Mouse (Mus musculus) hindbrain, embryonic 13.5 days (tissue): ENCODE results near the gene Nacad. TPM values are rescaled to one million over a fixed set of nuclear protein-coding genes. Genes with fewer than 3 reads are reported as not detected.

Source experiments
- ATAC-seq: fragments of 200-750 bp; cut with Nextera tagmentation; 2 replicates; pipeline ENCODE4 v1.8.0; 2017; ENCODE audit warnings: moderate TSS enrichment; ENCODE audit not compliant: low FRiP score
- H3K27ac ChIP-seq: fragments of 300-500 bp; sonication (generic); 2 replicates; pipeline ENCODE4 v1.5.1; 2015; ENCODE audit warnings: inconsistent platforms, mild to moderate bottlenecking, moderate library complexity
- H3K27me3 ChIP-seq: fragments of 300-500 bp; sonication (generic); 2 replicates; pipeline ENCODE4 v1.6.1; 2015; ENCODE audit warnings: mild to moderate bottlenecking, inconsistent platforms
- H3K36me3 ChIP-seq: fragments of 300-500 bp; sonication (generic); 2 replicates; pipeline ENCODE4 v1.6.1; 2015; ENCODE audit warnings: mild to moderate bottlenecking, inconsistent platforms
- H3K4me1 ChIP-seq: fragments of 300-500 bp; sonication (generic); replicated peaks from 2 replicates; pipeline ENCODE4 v1.6.1; 2015; ENCODE audit warnings: inconsistent platforms
- H3K4me2 ChIP-seq: fragments of 300-500 bp; sonication (generic); 2 replicates; pipeline ENCODE4 v1.6.1; 2015; ENCODE audit warnings: inconsistent platforms, mild to moderate bottlenecking, moderate library complexity
- H3K4me3 ChIP-seq: fragments of 300-500 bp; sonication (generic); 2 replicates; pipeline ENCODE4 v1.5.1; 2015; ENCODE audit warnings: mild to moderate bottlenecking, inconsistent platforms
- H3K9ac ChIP-seq: fragments of 300-500 bp; sonication (generic); 2 replicates; pipeline ENCODE4 v1.6.1; 2015; ENCODE audit warnings: mild to moderate bottlenecking, inconsistent platforms
- H3K9me3 ChIP-seq: fragments of 300-500 bp; sonication (generic); 2 replicates; pipeline ENCODE4 v1.6.1; 2016; ENCODE audit warnings: inconsistent platforms
- WGBS: fragments of 180-500 bp; shearing (Covaris S2); methylation state at CpG from one replicate; pipeline ENCODE4 v1.1.7; 2015; 5-methylcytosine and 5-hydroxymethylcytosine counted together
- polyA plus RNA-seq: library from polyadenylated mRNA; unstranded; fragments of >200 nt; fragmentation: Nextera tagmentation; extraction: Ambion mirVana; gene quantifications from 2 replicates; pipeline ENCODE4 v1.2.1, GENCODE M21; 2015

Nacad gene
- polyA plus RNA-seq, 1 experiment from 2014 or later, result 90.0 TPM

DNA sequence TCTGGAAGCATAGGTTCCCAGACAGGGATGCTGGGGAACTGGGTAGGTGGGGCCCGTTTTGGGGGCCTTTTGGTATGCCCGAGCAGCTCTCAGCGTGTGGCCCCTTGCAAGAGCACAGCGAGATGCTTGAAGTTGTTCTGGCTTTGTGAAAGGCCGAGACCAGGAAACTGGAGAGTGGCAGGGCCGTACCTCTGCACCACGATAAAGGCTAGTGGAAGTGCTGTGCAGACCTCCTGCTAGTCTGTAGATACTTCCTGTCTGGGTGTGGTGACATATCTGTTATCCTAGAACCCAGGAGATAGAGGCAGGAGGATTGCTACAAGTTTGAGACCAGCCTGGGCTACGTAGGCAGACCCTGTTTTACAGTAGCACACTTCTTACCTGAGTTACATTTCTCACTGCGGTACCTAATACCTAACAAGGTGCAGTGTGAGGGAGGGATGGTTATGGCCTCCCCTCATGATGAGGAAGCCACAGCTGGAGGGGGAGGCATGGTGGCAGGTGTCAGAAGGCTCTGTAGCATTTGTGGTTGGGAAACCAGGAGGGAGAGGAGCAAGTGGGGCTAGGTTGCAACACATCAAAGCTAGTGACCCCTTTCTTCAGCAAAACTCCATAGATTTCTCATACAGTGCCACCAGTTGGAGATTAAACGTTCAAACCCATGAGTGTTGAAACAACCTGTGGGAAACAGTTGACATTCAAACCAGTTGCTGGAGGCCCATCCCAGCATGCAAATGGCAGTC is 14.7 kb downstream of the Nacad start:
- Histone ChIP-seq H3K9me3 (no peaks in the 10 kb centered on the region), H3K27ac (no peak overlapping the region), H3K36me3 (peaks cover 88% of the 10 kb centered on the region), H3K4me1 (no peaks in the 10 kb centered on the region), H3K4me2 (no peak overlapping the region), H3K27me3 (no peaks in the 10 kb centered on the region), H3K4me3 (no peak overlapping the region), H3K9ac (no peak overlapping the region)
- ATAC-seq, result no peak
- 84% methylated on average over 10 of the region's 10 CpGs for WGBS

DNA sequence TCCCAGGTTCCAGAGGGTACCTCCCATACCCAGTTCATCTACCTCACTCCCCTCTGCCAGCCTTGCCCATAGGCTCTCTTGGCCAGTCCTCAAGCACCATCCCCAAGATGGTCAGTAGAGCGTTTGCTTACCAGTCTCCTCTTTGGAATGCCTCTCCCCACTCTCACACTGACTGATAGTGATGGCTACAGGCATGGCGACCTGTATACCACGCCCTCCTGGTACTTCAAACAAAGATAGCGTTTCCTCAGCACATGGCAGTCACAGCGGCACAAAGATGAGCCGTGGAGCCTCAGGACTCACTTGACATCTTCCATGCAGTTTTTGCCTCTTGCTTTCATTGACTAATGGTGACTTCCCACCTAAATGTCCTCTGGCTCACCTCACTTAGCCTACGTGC is 16.0 kb downstream of the Nacad start:
- peaks cover 88% of the 10 kb centered on the region for H3K36me3 ChIP-seq
- no peaks in the 10 kb centered on the region for H3K27me3 ChIP-seq
- 91% methylated on average over 7 of the region's 7 CpGs for WGBS
- no peaks in the 10 kb centered on the region for H3K9me3 ChIP-seq
- H3K4me3 ChIP-seq, result no peak overlapping the region
- H3K27ac ChIP-seq, result no peak overlapping the region
- no peak overlapping the region for H3K9ac ChIP-seq
- H3K4me2 ChIP-seq, result no peak overlapping the region
- no peak for ATAC-seq
- H3K4me1 ChIP-seq, result no peaks in the 10 kb centered on the region

- Histone ChIP-seq H3K27ac (no peak overlapping the region), H3K27me3 (no peaks in the 10 kb centered on the region), H3K4me1 (no peaks in the 10 kb centered on the region), H3K9ac (no peak overlapping the region), H3K4me3 (no peak overlapping the region), H3K4me2 (no peak overlapping the region), H3K9me3 (no peaks in the 10 kb centered on the region), H3K36me3 (peaks cover 76% of the 10 kb centered on the region)
- no peak for ATAC-seq
- 96% methylated on average over 7 of the region's 7 CpGs for WGBS
Observed at GRCm38 (mm10) chr11:6588295-6588694, 17.6 kb downstream of the Nacad start.

- H3K36me3 ChIP-seq, result peaks cover 69% of the 10 kb centered on the region
- no peak for ATAC-seq
- no peak overlapping the region for H3K9ac ChIP-seq
Observed at GRCm38 (mm10) chr11:6587249-6587940, 18.5 kb downstream of the Nacad start.

GRCm38 (mm10) chr11:6586660-6587059 is 19.2 kb downstream of the Nacad start:
- no peaks in the 10 kb centered on the region for H3K4me1 ChIP-seq
- H3K4me2 ChIP-seq, result no peak overlapping the region
- ATAC-seq, result no peak
- no peaks in the 10 kb centered on the region for H3K9me3 ChIP-seq
- H3K27me3 ChIP-seq, result no peaks in the 10 kb centered on the region
- H3K36me3 ChIP-seq, result peaks cover 62% of the 10 kb centered on the region
- H3K9ac ChIP-seq, result no peak overlapping the region
- no peak overlapping the region for H3K4me3 ChIP-seq
- 94% methylated on average over 3 of the region's 3 CpGs for WGBS
- H3K27ac ChIP-seq, result no peak overlapping the region

More at GRCm38 (mm10) chr11:6587249-6587940, 18.5 kb downstream of the Nacad start:
- no peaks in the 10 kb centered on the region for H3K4me1 ChIP-seq
- no peak overlapping the region for H3K27ac ChIP-seq
- no peaks in the 10 kb centered on the region for H3K27me3 ChIP-seq
- no peak overlapping the region for H3K4me3 ChIP-seq
- H3K4me2 ChIP-seq, result no peak overlapping the region
- no peaks in the 10 kb centered on the region for H3K9me3 ChIP-seq
- 95% methylated on average over 7 of the region's 7 CpGs for WGBS

- Histone ChIP-seq H3K4me2 (no peak overlapping the region), H3K9me3 (no peaks in the 10 kb centered on the region), H3K9ac (no peak overlapping the region), H3K4me3 (no peak overlapping the region), H3K36me3 (peaks cover 53% of the 10 kb centered on the region), H3K27ac (no peak overlapping the region), H3K27me3 (no peaks in the 10 kb centered on the region), H3K4me1 (0 out of 2 replicates have a peak, but pooled peaks cover under 1% of the 10 kb centered on the region)
- no peak for ATAC-seq
- 91% methylated on average over 8 of the region's 8 CpGs for WGBS
Observed at GRCm38 (mm10) chr11:6585748-6586147, 20.1 kb downstream of the Nacad start.

DNA sequence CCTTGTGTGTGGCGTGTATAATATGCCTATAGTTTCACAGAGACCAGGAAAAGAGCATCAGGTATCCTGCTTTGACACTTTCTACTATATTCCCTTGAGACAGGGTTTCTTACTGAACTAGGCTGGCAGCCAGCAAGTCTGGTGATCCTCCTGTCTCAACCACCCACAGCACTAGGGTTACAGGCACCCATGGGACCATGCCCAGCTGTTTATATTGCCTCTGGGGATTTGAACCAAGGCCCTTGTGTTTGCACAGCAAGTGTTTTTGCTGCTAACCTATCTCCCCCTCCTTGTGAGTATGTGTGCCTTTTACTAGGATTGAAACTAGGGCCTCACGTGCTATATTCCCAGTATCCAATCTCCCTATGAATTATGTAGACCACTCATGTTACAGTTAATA is 24.3 kb downstream of the Nacad start:
- no peak for ATAC-seq
- Histone ChIP-seq H3K9ac (no peak overlapping the region), H3K9me3 (no peaks in the 10 kb centered on the region), H3K4me2 (no peak overlapping the region), H3K27me3 (no peaks in the 10 kb centered on the region), H3K36me3 (peaks cover 24% of the 10 kb centered on the region), H3K4me3 (no peak overlapping the region), H3K4me1 (peaks cover 10% of the 10 kb centered on the region; the same call in 1 of the 2 replicates), H3K27ac (no peak overlapping the region)
- 88% methylated on average over 2 of the region's 2 CpGs for WGBS

GRCm38 (mm10) chr11:6580065-6580750 is 25.6 kb downstream of the Nacad start:
- 61% methylated on average over 4 of the region's 4 CpGs for WGBS
- no peak overlapping the region for H3K9ac ChIP-seq
- H3K27ac ChIP-seq, result peak overlapping the region; percentile 9; the same call in 1 of the 2 replicates
- H3K4me3 ChIP-seq, result no peak overlapping the region
- no peak overlapping the region for H3K4me2 ChIP-seq
- no peaks in the 10 kb centered on the region for H3K27me3 ChIP-seq
- peaks cover 22% of the 10 kb centered on the region for H3K36me3 ChIP-seq
- peaks cover 10% of the 10 kb centered on the region; the same call in 1 of the 2 replicates for H3K4me1 ChIP-seq
- H3K9me3 ChIP-seq, result no peaks in the 10 kb centered on the region
- no peak for ATAC-seq

DNA sequence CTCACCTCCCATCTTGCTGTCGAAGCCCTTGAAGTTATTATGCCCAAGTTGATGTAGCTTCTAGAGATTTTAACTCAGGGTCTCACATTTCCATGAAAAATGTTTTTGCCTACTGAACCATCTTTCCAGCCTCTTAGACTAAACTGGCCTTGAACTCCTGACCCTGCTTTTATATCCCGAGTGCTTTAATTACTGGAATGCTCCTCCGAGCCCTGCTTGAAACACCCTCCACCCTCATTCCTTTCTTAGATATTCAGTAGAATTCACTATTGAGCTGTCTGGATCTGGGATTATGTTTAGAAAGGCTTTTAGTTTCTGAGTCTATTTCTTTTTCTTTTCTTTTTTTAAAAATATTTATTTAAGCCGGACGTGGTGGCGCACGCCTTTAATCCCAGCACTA is 26.5 kb downstream of the Nacad start:
- Histone ChIP-seq H3K4me3 (no peak overlapping the region), H3K9me3 (no peaks in the 10 kb centered on the region), H3K27ac (no peak overlapping the region), H3K36me3 (peaks cover 17% of the 10 kb centered on the region), H3K9ac (no peak overlapping the region), H3K4me2 (no peak overlapping the region), H3K27me3 (no peaks in the 10 kb centered on the region), H3K4me1 (peaks cover 10% of the 10 kb centered on the region; the same call in 1 of the 2 replicates)
- ATAC-seq, result no peak
- WGBS, result 91% methylated on average over 7 of the region's 7 CpGs

DNA sequence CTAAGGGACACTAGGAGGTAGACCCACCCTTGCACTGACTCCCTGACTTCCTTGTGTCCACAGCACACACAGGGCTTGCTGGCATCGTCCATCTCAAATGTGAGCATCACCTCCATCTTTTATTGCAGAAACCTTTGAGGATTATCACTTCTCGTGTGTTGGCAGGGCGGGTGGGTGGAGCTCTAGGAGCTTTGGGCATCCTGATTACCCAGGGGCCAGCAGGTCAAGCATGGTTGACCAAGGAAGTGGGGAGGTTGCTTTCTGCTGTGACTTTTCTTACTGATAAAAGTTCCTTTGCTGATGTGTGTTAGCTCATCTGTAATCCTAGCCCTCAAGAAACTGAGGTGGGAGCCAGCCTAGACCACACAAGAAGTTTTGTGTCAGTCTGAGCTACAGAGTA is 29.7 kb downstream of the Nacad start:
- peaks cover 10% of the 10 kb centered on the region; the same call in 1 of the 2 replicates for H3K4me1 ChIP-seq
- no peak overlapping the region for H3K4me2 ChIP-seq
- ATAC-seq, result no peak
- no peak overlapping the region for H3K4me3 ChIP-seq
- WGBS, result 86% methylated on average over 3 of the region's 3 CpGs
- H3K27ac ChIP-seq, result no peak overlapping the region
- peaks cover 28% of the 10 kb centered on the region for H3K36me3 ChIP-seq
- no peak overlapping the region for H3K9ac ChIP-seq
- H3K27me3 ChIP-seq, result no peaks in the 10 kb centered on the region
- no peaks in the 10 kb centered on the region for H3K9me3 ChIP-seq

GRCm38 (mm10) chr11:6569410-6569777 is 36.5 kb downstream of the Nacad start:
- Histone ChIP-seq H3K36me3 (peaks cover 23% of the 10 kb centered on the region; the same call in 1 of the 2 replicates), H3K4me3 (no peak overlapping the region), H3K9me3 (no peaks in the 10 kb centered on the region), H3K9ac (peak overlapping the region; percentile 40; the same call in 1 of the 2 replicates), H3K27me3 (no peaks in the 10 kb centered on the region), H3K4me2 (peak overlapping the region; percentile 13; the same call in 1 of the 2 replicates), H3K4me1 (peaks cover 26% of the 10 kb centered on the region), H3K27ac (peak overlapping the region; percentile 75)
- no peak for ATAC-seq
- 46% methylated on average over 3 of the region's 3 CpGs for WGBS
